Mouse (Mus musculus) hindbrain, embryonic 12.5 days (tissue): ENCODE data around the gene Hist1h2bn. TPM values are rescaled to one million over a fixed set of nuclear protein-coding genes. Genes with fewer than 3 reads are reported as not detected.
"Not testable (repeated sequence)": the region's sequence is repeated elsewhere in the genome, so short reads cannot be mapped to it uniquely, and the experiment has no call there.

Experiments
- ATAC-seq: fragments of 200-750 bp; cut with Nextera tagmentation; 2 replicates; pipeline ENCODE4 v1.8.0; 2017; ENCODE audit warnings: moderate TSS enrichment; ENCODE audit not compliant: low FRiP score
- H3K27ac ChIP-seq: fragments of 300-500 bp; sonication (generic); 2 replicates; pipeline ENCODE4 v1.5.1; 2016; ENCODE audit warnings: mild to moderate bottlenecking
- H3K27me3 ChIP-seq: fragments of 300-500 bp; sonication (generic); 2 replicates; pipeline ENCODE4 v1.6.1; 2016; ENCODE audit warnings: mild to moderate bottlenecking
- H3K36me3 ChIP-seq: fragments of 300-500 bp; sonication (generic); 2 replicates; pipeline ENCODE4 v1.6.1; 2016; ENCODE audit warnings: mild to moderate bottlenecking
- H3K4me1 ChIP-seq: fragments of 300-500 bp; sonication (generic); 2 replicates; pipeline ENCODE4 v1.6.1; 2016
- H3K4me2 ChIP-seq: fragments of 300-500 bp; sonication (generic); replicated peaks from 2 replicates; pipeline ENCODE4 v1.6.1; 2016; ENCODE audit warnings: mild to moderate bottlenecking
- H3K4me3 ChIP-seq: fragments of 300-500 bp; sonication (generic); 2 replicates; pipeline ENCODE4 v1.5.1; 2016; ENCODE audit warnings: mild to moderate bottlenecking
- H3K9ac ChIP-seq: fragments of 300-500 bp; sonication (generic); 2 replicates; pipeline ENCODE4 v1.6.1; 2016; ENCODE audit warnings: mild to moderate bottlenecking, moderate library complexity
- H3K9me3 ChIP-seq: fragments of 300-500 bp; sonication (generic); replicated peaks from 2 replicates; pipeline ENCODE4 v1.6.1; 2016; ENCODE audit warnings: mild to moderate bottlenecking
- WGBS: fragments of 180-500 bp; shearing (Covaris S2); methylation state at CpG from one replicate; pipeline ENCODE4 v1.1.7; 2016; 5-methylcytosine and 5-hydroxymethylcytosine counted together
- polyA plus RNA-seq: library from polyadenylated mRNA; unstranded; fragments of >200 nt; fragmentation: Nextera tagmentation; extraction: Ambion mirVana; gene quantifications from 2 replicates; pipeline ENCODE4 v1.2.1, GENCODE M21; 2016

Hist1h2bn gene
- polyA plus RNA-seq, 1 experiment from 2014 or later, result 2.8 TPM

GRCm38 (mm10) chr13:21734010-21734905 is 19.7 kb upstream of the Hist1h2bn start:
- under 1% methylated on average over 21 of the region's 21 CpGs for WGBS
- Histone ChIP-seq H3K4me2 (peak overlapping the region; percentile 62), H3K4me3 (peak overlapping the region; percentile 42), H3K27me3 (no peaks in the 10 kb centered on the region), H3K4me1 (peaks cover 10% of the 10 kb centered on the region), H3K36me3 (no peaks in the 10 kb centered on the region), H3K9ac (peak overlapping the region; percentile 62), H3K9me3 (no peaks in the 10 kb centered on the region), H3K27ac (peak overlapping the region; percentile 98)
- ATAC-seq, result peak; percentile 84

GRCm38 (mm10) chr13:21734906-21735767 is 18.8 kb upstream of the Hist1h2bn start, which contains the start of gene Hist1h4j:
Gene Hist1h4j, plus strand, starts transcription at chr13:21735064.
- Histone ChIP-seq H3K27ac (peak within 1 kb of the TSS; percentile 98), H3K4me2 (peak within 1 kb of the TSS; percentile 62), H3K9ac (peak within 1 kb of the TSS; percentile 62), H3K4me3 (peak within 1 kb of the TSS; percentile 42)
- not testable (repeated sequence) for H3K27me3 ChIP-seq, H3K4me1 ChIP-seq, H3K9me3 ChIP-seq, H3K36me3 ChIP-seq
- ATAC-seq, result peak; percentile 93
- under 1% methylated on average over 49 of the region's 56 CpGs for WGBS

- Histone ChIP-seq H3K27ac (no peak overlapping the region), H3K9ac (no peak overlapping the region), H3K27me3 (no peaks in the 10 kb centered on the region), H3K9me3 (no peaks in the 10 kb centered on the region), H3K36me3 (no peaks in the 10 kb centered on the region), H3K4me2 (no peak overlapping the region), H3K4me1 (peaks cover 17% of the 10 kb centered on the region), H3K4me3 (no peak overlapping the region)
- WGBS, result 98% methylated on average over 1 of the region's 1 CpGs
- no peak for ATAC-seq
Measured at GRCm38 (mm10) chr13:21745006-21745405, 8.9 kb upstream of the Hist1h2bn start.

- H3K4me1 ChIP-seq, result peaks cover 30% of the 10 kb centered on the region
- no peak for ATAC-seq
- no peaks in the 10 kb centered on the region for H3K27me3 ChIP-seq
- peak overlapping the region; percentile 93 for H3K27ac ChIP-seq
- no peaks in the 10 kb centered on the region for H3K36me3 ChIP-seq
- peak overlapping the region; percentile 87 for H3K4me2 ChIP-seq
- H3K9me3 ChIP-seq, result no peaks in the 10 kb centered on the region
- peak overlapping the region; percentile 67 for H3K9ac ChIP-seq
- H3K4me3 ChIP-seq, result peak overlapping the region; percentile 51
- 7% methylated on average over 5 of the region's 5 CpGs for WGBS
Measured at GRCm38 (mm10) chr13:21749387-21750158, 4.3 kb upstream of the Hist1h2bn start.

- Histone ChIP-seq H3K27ac (peak within 1 kb of the TSS; percentile 93), H3K4me3 (peak within 1 kb of the TSS; percentile 51), H3K9ac (peak within 1 kb of the TSS; percentile 67), H3K4me1 (peaks cover 34% of the 10 kb centered on the region), H3K4me2 (peak within 1 kb of the TSS; percentile 87)
- WGBS, result under 1% methylated on average over 52 of the region's 56 CpGs
- H3K36me3 ChIP-seq, H3K27me3 ChIP-seq, H3K9me3 ChIP-seq: not testable (repeated sequence)
- ATAC-seq, result peak; percentile 90
Measured at GRCm38 (mm10) chr13:21750159-21751017, 3.5 kb upstream of the Hist1h2bn start, which contains the start of gene Hist1h4k. Gene Hist1h4k, minus strand, starts transcription at chr13:21750505.

GRCm38 (mm10) chr13:21751417-21751816 is 2.5 kb upstream of the Hist1h2bn start:
- no peak overlapping the region for H3K4me3 ChIP-seq
- no peak for ATAC-seq
- H3K27me3 ChIP-seq, result no peaks in the 10 kb centered on the region
- peaks cover 34% of the 10 kb centered on the region for H3K4me1 ChIP-seq
- no peak overlapping the region for H3K4me2 ChIP-seq
- no peaks in the 10 kb centered on the region for H3K36me3 ChIP-seq
- no peaks in the 10 kb centered on the region for H3K9me3 ChIP-seq
- H3K27ac ChIP-seq, result 0 out of 2 replicates have a peak overlapping the region, but pooled peaks have one; percentile 23
- no peak overlapping the region for H3K9ac ChIP-seq

GRCm38 (mm10) chr13:21751827-21752226 is 2.1 kb upstream of the Hist1h2bn start:
- Histone ChIP-seq H3K27ac (no peak overlapping the region), H3K4me2 (peak overlapping the region; percentile 71; the same call in 1 of the 2 replicates), H3K27me3 (no peaks in the 10 kb centered on the region), H3K9me3 (no peaks in the 10 kb centered on the region), H3K9ac (no peak overlapping the region), H3K36me3 (no peaks in the 10 kb centered on the region), H3K4me3 (no peak overlapping the region), H3K4me1 (peaks cover 34% of the 10 kb centered on the region)
- WGBS, result 76% methylated on average over 3 of the region's 3 CpGs
- no peak for ATAC-seq

GRCm38 (mm10) chr13:21752356-21752755 is 1.6 kb upstream of the Hist1h2bn start:
- no peak for ATAC-seq
- Histone ChIP-seq H3K36me3 (no peaks in the 10 kb centered on the region), H3K4me3 (no peak overlapping the region), H3K4me1 (peaks cover 30% of the 10 kb centered on the region), H3K4me2 (peak overlapping the region; percentile 71), H3K9ac (no peak overlapping the region), H3K9me3 (no peaks in the 10 kb centered on the region), H3K27ac (peak overlapping the region; percentile 40; the same call in 1 of the 2 replicates), H3K27me3 (no peaks in the 10 kb centered on the region)
- WGBS, result 44% methylated on average over 3 of the region's 3 CpGs

GRCm38 (mm10) chr13:21753051-21753523 is 836 bp upstream of the Hist1h2bn start:
- WGBS, result 2% methylated on average over 10 of the region's 10 CpGs
- H3K4me3 ChIP-seq, result peak overlapping the region; percentile 44
- H3K4me1 ChIP-seq, result peaks cover 27% of the 10 kb centered on the region

GRCm38 (mm10) chr13:21754294-21755001 is 525 bp downstream of the Hist1h2bn start:
- H3K4me3 ChIP-seq, result peak overlapping the region; percentile 44
- H3K27ac ChIP-seq, result peak overlapping the region; percentile 93
- peak; percentile 14 for ATAC-seq
- not testable (repeated sequence) for H3K9me3 ChIP-seq, H3K36me3 ChIP-seq, H3K27me3 ChIP-seq
- H3K4me1 ChIP-seq, result peaks cover 19% of the 10 kb centered on the region
- peak overlapping the region; percentile 68 for H3K9ac ChIP-seq
- under 1% methylated on average over 13 of the region's 26 CpGs for WGBS
- H3K4me2 ChIP-seq, result peak overlapping the region; percentile 71

More at GRCm38 (mm10) chr13:21753051-21753523, 836 bp upstream of the Hist1h2bn start:
- H3K36me3 ChIP-seq, result no peaks in the 10 kb centered on the region
- peak overlapping the region; percentile 93 for H3K27ac ChIP-seq
- H3K4me2 ChIP-seq, result peak overlapping the region; percentile 71
- no peak for ATAC-seq
- H3K9me3 ChIP-seq, result no peaks in the 10 kb centered on the region
- peak overlapping the region; percentile 61 for H3K9ac ChIP-seq
- H3K27me3 ChIP-seq, result no peaks in the 10 kb centered on the region
